Mouse (Mus musculus) lung, embryonic 14.5 days (tissue): ENCODE measurements around the gene 4931422A03Rik. TPM values are rescaled to one million over a fixed set of nuclear protein-coding genes. Genes with fewer than 3 reads are reported as not detected.

Experiments
- ATAC-seq: fragments of 200-750 bp; cut with Nextera tagmentation; 2 replicates; pipeline ENCODE4 v1.8.0; 2017; ENCODE audit warnings: mild to moderate bottlenecking, moderate TSS enrichment, moderate library complexity; ENCODE audit not compliant: insufficient read depth
- DNase-seq: peaks from one replicate; pipeline ENCODE4 v3.0.0-alpha.2; 2015
- H3K27ac ChIP-seq: fragments of 300-500 bp; sonication (generic); 2 replicates; pipeline ENCODE4 v1.5.1; 2014; ENCODE audit warnings: low read depth, mild to moderate bottlenecking, moderate library complexity
- H3K27me3 ChIP-seq: fragments of 300-500 bp; sonication (generic); 2 replicates; pipeline ENCODE4 v1.6.1; 2014; ENCODE audit warnings: low read length, control low read depth; ENCODE audit not compliant: insufficient read depth
- H3K36me3 ChIP-seq: fragments of 300-500 bp; sonication (generic); 2 replicates; pipeline ENCODE4 v1.6.1; 2014; ENCODE audit warnings: control low read depth; ENCODE audit not compliant: insufficient read depth
- H3K4me1 ChIP-seq: fragments of 300-500 bp; sonication (generic); 2 replicates; pipeline ENCODE4 v1.6.1; 2014; ENCODE audit warnings: antibody characterized with exemption, control low read depth; ENCODE audit not compliant: insufficient read depth
- H3K4me2 ChIP-seq: fragments of 300-500 bp; sonication (generic); 2 replicates; pipeline ENCODE4 v1.6.1; 2014; ENCODE audit warnings: mild to moderate bottlenecking
- H3K4me3 ChIP-seq: fragments of 300-500 bp; sonication (generic); 2 replicates; pipeline ENCODE4 v1.5.1; 2014; ENCODE audit warnings: low read depth, low read length
- H3K9ac ChIP-seq: fragments of 300-500 bp; sonication (generic); 2 replicates; pipeline ENCODE4 v1.6.1; 2014
- H3K9me3 ChIP-seq: fragments of 300-500 bp; sonication (generic); 2 replicates; pipeline ENCODE4 v1.6.1; 2016; ENCODE audit warnings: low read depth, low read length, control low read depth
- CTCF ChIP-seq: IDR thresholded peaks from 2 replicates; pipeline ENCODE4 v1.5.1; 2016; ENCODE audit warnings: antibody characterized with exemption, low read depth
- WGBS: fragments of 180-500 bp; shearing (Covaris S2); extraction: QIAGEN DNeasy Blood & Tissue Kit; methylation state at CpG from one replicate; pipeline ENCODE4 v1.1.7; 2014; 5-methylcytosine and 5-hydroxymethylcytosine counted together
- polyA plus RNA-seq: library from polyadenylated mRNA; unstranded; fragments of >200 nt; fragmentation: Nextera tagmentation; extraction: Ambion mirVana; gene quantifications from 2 replicates; pipeline ENCODE4 v1.2.1, GENCODE M21; 2014

The 4931422A03Rik gene
- polyA plus RNA-seq, 1 experiment from 2014 or later = 2.1 TPM

GRCm38 (mm10) chr2:103937670-103938069 is 90.5 kb downstream of the 4931422A03Rik start:
- DNase-seq = no peak
- Histone ChIP-seq H3K4me2 (no peak overlapping the region), H3K4me1 (no peaks in the 10 kb centered on the region), H3K27ac (no peak overlapping the region), H3K27me3 (no peaks in the 10 kb centered on the region), H3K36me3 (no peaks in the 10 kb centered on the region), H3K9ac (no peak overlapping the region), H3K9me3 (no peaks in the 10 kb centered on the region), H3K4me3 (no peak overlapping the region)
- ATAC-seq = no peak
- TF ChIP-seq CTCF = no peak
- WGBS = 70% methylated on average over 2 of the region's 2 CpGs

- Histone ChIP-seq H3K4me2 (no peak overlapping the region), H3K27me3 (no peaks in the 10 kb centered on the region), H3K4me1 (no peaks in the 10 kb centered on the region), H3K27ac (no peak overlapping the region), H3K36me3 (no peaks in the 10 kb centered on the region), H3K4me3 (no peak overlapping the region), H3K9ac (no peak overlapping the region), H3K9me3 (no peaks in the 10 kb centered on the region)
- DNase-seq (no peak), ATAC-seq (no peak)
- no peak for TF ChIP-seq CTCF
- WGBS = 86% methylated on average over 2 of the region's 2 CpGs
Measured at GRCm38 (mm10) chr2:103936666-103937065, 91.5 kb downstream of the 4931422A03Rik start.

GRCm38 (mm10) chr2:103935691-103936435 is 92.3 kb downstream of the 4931422A03Rik start:
- H3K9ac ChIP-seq = no peak overlapping the region
- no peaks in the 10 kb centered on the region for H3K4me1 ChIP-seq
- TF ChIP-seq CTCF = no peak
- ATAC-seq = no peak
- no peaks in the 10 kb centered on the region for H3K27me3 ChIP-seq
- no peak overlapping the region for H3K4me2 ChIP-seq
- no peak overlapping the region for H3K4me3 ChIP-seq
- H3K36me3 ChIP-seq = no peaks in the 10 kb centered on the region
- DNase-seq = no peak
- WGBS = 72% methylated on average over 10 of the region's 10 CpGs
- H3K27ac ChIP-seq = no peak overlapping the region
- H3K9me3 ChIP-seq = no peaks in the 10 kb centered on the region

- H3K27ac ChIP-seq = no peak overlapping the region
- peaks cover 3% of the 10 kb centered on the region; the same call in 1 of the 2 replicates for H3K4me1 ChIP-seq
Measured at GRCm38 (mm10) chr2:103934670-103935069, 93.5 kb downstream of the 4931422A03Rik start.

GRCm38 (mm10) chr2:103934270-103934669 is 93.9 kb downstream of the 4931422A03Rik start:
- no peak overlapping the region for H3K4me3 ChIP-seq
- WGBS = 55% methylated on average over 7 of the region's 7 CpGs
- no peaks in the 10 kb centered on the region for H3K27me3 ChIP-seq
- ATAC-seq (no peak), DNase-seq (no peak)
- no peak overlapping the region for H3K27ac ChIP-seq
- no peaks in the 10 kb centered on the region for H3K36me3 ChIP-seq
- no peaks in the 10 kb centered on the region for H3K9me3 ChIP-seq
- peaks cover 3% of the 10 kb centered on the region; the same call in 1 of the 2 replicates for H3K4me1 ChIP-seq
- H3K4me2 ChIP-seq = no peak overlapping the region
- no peak for TF ChIP-seq CTCF
- no peak overlapping the region for H3K9ac ChIP-seq

More at GRCm38 (mm10) chr2:103934670-103935069, 93.5 kb downstream of the 4931422A03Rik start:
- no peaks in the 10 kb centered on the region for H3K9me3 ChIP-seq
- no peaks in the 10 kb centered on the region for H3K27me3 ChIP-seq
- 62% methylated on average over 3 of the region's 3 CpGs for WGBS
- H3K4me2 ChIP-seq = no peak overlapping the region
- DNase-seq (no peak), ATAC-seq (no peak)
- H3K9ac ChIP-seq = no peak overlapping the region
- H3K36me3 ChIP-seq = no peaks in the 10 kb centered on the region
- no peak overlapping the region for H3K4me3 ChIP-seq
- TF ChIP-seq CTCF = no peak

- Histone ChIP-seq H3K27ac (no peak overlapping the region), H3K9ac (no peak overlapping the region), H3K36me3 (no peaks in the 10 kb centered on the region), H3K4me1 (peaks cover 3% of the 10 kb centered on the region; the same call in 1 of the 2 replicates), H3K4me3 (no peak overlapping the region), H3K4me2 (no peak overlapping the region), H3K27me3 (no peaks in the 10 kb centered on the region), H3K9me3 (no peaks in the 10 kb centered on the region)
- no peak for TF ChIP-seq CTCF
- no peak for DNase-seq
- 69% methylated on average over 9 of the region's 9 CpGs for WGBS
- ATAC-seq = no peak
Measured at GRCm38 (mm10) chr2:103932480-103932879, 95.7 kb downstream of the 4931422A03Rik start.

GRCm38 (mm10) chr2:103932025-103932424 is 96.1 kb downstream of the 4931422A03Rik start:
- 52% methylated on average over 2 of the region's 2 CpGs for WGBS
- no peak for ATAC-seq
- H3K9me3 ChIP-seq = no peaks in the 10 kb centered on the region
- H3K36me3 ChIP-seq = no peaks in the 10 kb centered on the region
- no peak overlapping the region for H3K4me3 ChIP-seq
- no peak overlapping the region for H3K4me2 ChIP-seq
- H3K4me1 ChIP-seq = peaks cover 3% of the 10 kb centered on the region; the same call in 1 of the 2 replicates
- no peak overlapping the region for H3K27ac ChIP-seq
- DNase-seq = no peak
- TF ChIP-seq CTCF = no peak
- no peaks in the 10 kb centered on the region for H3K27me3 ChIP-seq
- no peak overlapping the region for H3K9ac ChIP-seq
